Mouse (Mus musculus): ENCODE results near the gene Gramd4.
A peak's percentile ranks its signal among the peaks of the same experiment; 100 is the strongest.
"Not testable (repeated sequence)": the region's sequence is repeated elsewhere in the genome, so short reads cannot be mapped to it uniquely, and the experiment has no call there.

Gramd4 gene

DNA sequence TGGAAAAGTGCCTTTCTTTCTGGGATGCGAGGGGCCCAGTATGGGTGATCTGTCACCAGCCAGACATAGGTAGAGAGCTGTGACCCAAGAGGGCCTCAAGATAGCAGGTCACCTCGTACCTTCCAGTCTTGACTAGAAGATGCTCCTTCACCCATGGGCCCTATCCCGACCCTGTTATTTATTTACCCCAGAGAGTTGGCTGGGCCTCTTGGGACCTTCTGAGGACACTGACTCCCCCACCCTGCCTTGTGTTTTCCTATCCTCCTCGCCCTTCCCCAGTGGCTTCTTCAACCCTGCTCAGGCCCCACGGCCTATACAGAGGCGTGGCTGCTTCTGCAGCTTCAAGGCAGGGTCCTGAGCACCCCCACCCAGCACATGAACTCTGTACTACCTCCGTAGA, 61.7 kb downstream of the Gramd4 start:
- no peak for DNase-seq

DNA sequence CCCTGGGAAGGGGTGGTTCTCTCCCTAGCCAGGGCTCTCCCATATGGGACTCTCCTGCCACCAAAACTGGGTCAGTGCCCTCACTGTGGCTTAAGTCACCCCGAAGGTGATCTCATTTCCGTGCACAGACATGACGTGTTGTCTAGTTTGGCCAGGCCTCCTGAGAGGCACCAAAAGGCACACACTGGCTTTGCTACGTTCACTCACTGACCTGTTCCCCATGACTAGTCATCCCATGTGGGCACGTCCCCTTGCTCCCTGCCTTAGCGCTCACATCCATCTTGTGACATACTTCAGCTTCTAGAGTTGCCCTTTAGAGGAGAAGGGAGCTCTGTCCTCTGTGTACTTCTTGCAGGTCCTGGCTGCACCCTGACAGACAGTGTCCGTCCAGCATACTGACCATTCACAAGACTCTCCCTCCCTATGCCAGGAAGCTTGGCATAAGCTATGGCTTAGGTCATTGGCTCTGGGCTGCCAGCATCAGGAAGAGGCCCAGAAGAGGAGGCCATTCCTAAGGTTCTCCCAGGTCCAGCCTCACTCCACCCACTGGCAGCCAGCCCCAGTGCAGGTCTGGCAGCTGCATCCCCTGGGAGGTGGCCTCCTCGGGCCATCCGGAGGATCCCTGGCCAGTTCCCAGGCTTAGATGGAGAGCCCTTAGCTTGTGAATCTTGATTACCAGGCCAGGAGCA, 64.9 kb downstream of the Gramd4 start:
- no peak for DNase-seq

DNA sequence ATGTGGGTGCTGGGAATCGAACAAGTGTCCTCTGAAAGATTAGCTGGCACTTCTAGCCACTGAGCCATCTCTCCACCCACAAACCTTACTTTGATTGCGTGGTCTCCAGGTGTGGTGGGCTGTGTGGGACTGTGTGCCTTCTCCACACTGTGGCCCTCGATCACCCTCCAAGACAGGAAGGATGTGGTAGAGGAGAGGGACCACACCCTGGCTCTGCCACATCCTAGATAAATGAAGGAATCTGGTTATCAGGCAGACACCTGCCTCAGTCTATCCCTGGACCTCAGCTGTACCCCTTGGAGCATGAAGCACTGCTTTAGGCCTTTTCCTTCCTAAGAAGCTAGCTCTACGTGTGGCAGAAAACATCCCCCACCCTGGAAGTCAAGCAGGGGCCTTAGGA, 65.9 kb downstream of the Gramd4 start:
- DNase-seq, result no peak

DNA sequence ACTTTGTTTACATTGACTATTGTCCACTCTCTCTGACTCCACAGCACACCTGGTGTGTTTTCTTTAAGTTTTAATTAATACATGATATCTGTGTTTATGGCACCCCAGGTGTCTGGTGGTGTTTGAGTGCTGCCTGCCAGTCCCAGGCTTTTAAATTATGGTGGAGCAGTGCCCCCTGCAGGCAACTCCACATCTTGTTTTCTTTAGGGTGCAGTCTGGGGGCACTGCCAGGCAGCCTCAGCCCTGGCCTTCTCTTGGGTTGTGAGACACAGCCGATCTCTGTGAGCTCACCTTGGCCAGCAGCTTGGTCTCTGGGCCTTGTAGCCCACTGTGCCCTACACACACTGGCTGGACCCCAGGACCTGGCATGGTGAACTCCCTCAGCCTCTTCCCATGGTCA, 66.9 kb downstream of the Gramd4 start:
- DNase-seq, result no peak

DNA sequence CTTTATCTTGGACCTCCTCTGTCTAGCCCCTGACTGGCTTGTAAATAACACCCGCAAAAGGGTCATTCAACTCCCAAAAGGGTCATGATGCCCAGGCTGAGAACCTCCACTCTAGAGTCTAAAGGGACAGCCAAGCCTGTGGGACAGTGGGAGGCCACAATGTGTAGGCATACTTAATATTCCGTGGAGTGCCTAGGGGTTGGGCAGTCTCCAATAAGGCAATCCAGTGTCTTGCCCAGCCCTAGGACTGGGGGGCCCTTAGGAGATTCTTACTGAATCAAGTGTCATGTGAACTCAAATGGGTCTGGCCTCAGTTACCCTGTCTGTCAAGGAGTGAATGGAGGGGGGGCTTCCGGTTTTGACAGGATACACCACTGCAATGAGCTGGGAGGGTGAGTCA, 71.5 kb downstream of the Gramd4 start:
- no peak for DNase-seq

DNA sequence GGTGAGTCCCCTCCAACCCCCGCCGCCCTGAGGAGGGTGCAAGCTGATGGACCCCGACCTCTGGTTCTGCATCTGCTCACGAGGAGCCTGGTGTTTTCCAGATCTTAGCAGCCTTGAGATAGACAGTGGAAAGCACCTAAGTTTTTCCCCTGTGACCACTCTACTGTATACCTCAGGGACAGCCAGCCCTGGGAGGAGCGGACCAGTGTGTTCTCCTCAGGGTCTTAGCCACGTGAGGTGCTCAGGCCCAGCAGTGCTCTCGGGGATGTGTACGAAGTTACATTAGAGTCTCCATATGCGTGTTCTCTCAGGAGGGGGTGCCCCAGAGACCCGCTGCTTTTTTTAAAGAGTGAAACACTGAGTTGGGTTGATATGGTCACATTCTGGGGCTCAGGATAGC, 73.2 kb downstream of the Gramd4 start:
- DNase-seq, result no peak

- peak; percentile 81 for DNase-seq
These were observed 77.7 kb downstream of the Gramd4 start for GRCm38 (mm10) chr15:86134941-86135783.

- DNase-seq, result no peak
These were observed 80.1 kb downstream of the Gramd4 start for GRCm38 (mm10) chr15:86137638-86138037.

DNA sequence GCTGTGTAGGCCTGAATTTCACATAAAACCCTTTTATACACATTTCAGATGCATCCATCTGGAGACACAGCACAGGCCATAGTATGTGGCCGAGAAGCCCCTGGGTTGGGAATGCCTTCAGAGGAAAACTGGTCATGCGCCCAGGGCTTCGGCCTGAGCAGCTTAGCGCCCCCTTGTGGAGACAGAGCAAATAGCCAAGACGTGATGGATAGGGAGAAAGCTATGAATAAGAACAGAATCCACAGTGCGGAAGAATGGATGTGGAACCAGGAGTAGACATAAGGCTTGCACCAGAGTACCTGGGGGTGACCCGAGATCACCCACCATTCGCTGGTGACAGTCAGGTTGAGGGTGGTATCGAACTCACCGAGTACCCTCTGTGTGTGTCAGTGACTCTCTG, 82.8 kb downstream of the Gramd4 start:
- DNase-seq, result peak; percentile 43

DNA sequence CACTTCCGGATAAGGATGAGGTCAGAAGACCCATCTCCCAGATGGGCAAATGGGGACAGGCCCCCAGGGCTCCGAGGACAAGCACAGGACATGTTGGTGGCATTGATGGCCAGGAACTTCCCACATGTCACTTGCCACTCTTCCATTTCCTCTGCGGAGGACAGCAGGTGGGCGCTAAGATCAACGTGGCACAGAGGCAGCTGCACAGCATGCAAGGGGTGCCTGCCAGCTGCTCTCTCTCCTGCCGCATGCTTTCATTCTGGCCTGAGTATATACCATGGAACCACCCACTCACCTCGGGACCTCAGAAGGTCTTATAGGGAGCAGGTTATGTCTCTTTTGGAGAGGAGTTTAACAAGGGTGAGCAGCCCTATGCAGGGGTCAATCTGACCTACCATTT, 87.1 kb downstream of the Gramd4 start:
- no peak for DNase-seq

GRCm38 (mm10) chr15:86145046-86145445, 87.6 kb downstream of the Gramd4 start:
- no peak for DNase-seq

- DNase-seq, result no peak
These were observed 89.4 kb downstream of the Gramd4 start for GRCm38 (mm10) chr15:86146922-86147321.

GRCm38 (mm10) chr15:86150593-86150992, 93.1 kb downstream of the Gramd4 start:
- no peak for DNase-seq

DNA sequence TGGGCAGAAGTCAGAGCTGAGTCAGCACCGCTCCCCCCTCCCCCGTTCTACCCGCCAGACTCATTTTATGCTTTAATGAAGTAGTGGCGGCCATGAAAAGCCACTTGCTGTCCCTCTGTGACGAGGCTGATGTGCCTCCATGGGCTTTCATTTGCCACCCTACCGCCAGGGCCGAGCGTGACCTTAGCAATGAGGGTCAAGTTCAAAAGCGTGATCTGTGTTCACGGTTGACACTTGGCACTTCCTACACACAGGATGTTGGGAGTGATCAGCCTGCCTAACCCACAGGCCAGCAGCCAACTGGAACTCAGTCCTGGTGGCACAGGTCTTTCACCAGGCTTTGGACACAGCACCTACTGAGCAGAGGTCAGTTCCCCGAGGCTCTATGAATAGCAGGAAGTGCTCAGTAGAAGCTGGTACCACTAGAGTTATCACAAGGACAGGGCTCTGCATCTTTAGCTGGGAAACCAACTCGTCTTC, 96.0 kb downstream of the Gramd4 start:
- no peak for DNase-seq

DNA sequence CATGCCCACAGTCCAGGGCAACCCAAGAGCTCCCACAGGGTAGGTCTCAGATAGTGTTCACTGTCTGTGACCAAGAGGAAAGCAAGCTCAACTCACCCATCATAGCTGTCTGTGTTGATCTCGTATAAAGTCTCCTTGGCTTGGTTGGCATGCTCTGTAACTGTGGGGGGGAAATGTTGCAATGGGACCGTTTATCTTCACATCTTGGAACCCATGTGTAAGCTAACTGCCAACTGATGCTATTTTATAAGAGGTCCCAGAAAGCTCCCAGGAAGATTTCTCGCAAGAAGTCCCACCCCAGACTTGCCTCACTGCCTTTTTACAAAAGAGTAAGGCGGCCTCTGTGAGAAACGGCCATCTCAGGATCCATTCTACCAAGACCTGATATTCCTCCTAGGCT, 99.0 kb downstream of the Gramd4 start:
- no peak for DNase-seq

- no peak for DNase-seq
These were observed 101.6 kb downstream of the Gramd4 start for GRCm38 (mm10) chr15:86159093-86159492.

DNA sequence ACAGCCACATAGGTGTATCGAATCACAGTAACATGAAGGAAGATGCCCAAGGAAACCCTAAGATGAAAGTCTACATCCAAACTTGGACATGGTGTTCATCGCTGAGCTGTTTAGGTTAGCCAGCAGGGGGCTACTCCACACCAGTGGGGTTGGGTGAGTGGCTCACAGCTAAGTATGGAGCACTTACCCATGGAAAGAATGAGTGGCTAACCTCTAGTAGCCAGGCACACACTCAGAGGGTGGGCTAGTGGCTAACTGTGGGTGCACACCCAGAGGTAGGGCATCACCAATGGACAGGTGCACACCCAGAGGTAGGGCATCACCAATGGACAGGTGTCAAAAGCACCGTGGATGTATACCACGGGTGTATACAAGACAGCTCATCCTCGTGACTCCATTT, 102.2 kb downstream of the Gramd4 start:
- no peak for DNase-seq

DNA sequence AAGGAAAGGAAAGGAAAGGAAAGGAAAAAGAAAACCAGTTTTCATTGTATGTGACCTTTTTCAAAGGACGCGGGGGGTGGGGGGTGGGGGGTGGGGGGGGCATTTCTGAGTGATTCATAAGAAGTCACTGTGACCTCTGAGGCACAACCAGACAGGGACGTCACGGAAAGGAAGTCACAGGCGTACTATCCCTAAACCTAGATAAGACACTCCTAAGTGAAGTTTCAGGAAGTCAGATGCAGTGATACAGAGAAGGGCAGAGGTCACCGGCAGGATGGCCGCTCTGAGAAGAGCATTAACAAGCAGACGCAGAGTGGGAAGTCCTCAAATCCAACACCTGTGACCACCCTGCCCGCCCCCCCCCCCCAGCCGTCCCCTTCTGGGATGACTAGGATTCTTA, 103.4 kb downstream of the Gramd4 start:
- no peak for DNase-seq

DNA sequence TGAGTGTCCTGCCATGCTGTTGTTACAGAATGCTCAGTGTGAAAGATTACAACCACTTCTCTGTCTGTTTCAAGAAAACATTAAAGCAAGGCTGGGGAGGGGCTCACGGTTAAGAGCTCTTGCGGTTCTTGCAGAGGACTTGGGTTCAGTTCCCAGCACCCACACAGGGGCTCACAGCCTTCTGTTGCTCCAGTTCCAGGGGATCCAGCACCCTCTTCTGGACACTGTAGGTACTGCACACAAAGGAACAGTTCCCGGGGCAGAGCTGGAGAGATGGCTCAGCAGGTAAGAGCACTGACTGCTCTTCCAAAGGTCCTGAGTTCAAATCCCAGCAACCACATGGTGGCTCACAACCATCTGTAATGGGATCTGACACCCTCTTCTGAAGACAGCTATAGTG, 104.3 kb downstream of the Gramd4 start:
- DNase-seq, result not testable (repeated sequence)

- DNase-seq, result no peak
These were observed 107.3 kb downstream of the Gramd4 start for GRCm38 (mm10) chr15:86164718-86165345.

DNA sequence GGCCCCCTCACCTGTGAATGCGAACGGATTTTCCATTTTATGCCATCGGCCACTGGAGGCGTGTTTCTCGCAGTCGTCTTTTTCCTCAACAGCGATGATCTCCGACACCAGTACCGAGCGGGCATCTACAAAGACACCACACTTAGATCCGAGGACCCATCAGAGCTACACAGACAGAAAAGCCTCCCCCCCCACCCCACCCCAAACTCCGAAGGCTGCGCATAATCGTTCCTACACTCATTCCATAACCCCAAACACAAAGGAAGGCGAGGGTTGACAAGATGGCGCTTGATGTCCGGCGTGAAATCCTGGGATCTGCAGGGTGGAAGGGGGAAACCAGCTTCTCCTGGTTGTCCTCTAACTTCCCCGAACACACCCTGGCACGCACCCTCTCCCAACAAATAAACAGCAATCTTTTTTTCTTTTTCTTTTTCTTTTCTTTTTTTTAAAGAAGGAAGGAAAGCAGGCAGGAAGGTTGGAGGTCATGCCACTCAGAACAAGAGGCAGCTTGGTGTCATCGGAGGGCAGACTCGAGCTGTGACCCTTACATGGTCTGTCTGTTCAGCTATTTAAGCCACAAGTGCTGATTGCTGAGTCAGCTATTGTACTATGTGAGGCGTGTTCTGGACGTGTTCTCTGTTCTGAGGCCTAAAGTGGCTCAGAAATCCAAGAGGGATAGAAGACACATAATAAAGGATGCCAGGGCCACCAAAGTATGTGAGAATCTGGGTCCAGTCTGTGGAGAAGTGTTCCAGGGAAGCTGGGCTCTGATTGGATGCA, 108.5 kb downstream of the Gramd4 start:
- no peak for DNase-seq

DNA sequence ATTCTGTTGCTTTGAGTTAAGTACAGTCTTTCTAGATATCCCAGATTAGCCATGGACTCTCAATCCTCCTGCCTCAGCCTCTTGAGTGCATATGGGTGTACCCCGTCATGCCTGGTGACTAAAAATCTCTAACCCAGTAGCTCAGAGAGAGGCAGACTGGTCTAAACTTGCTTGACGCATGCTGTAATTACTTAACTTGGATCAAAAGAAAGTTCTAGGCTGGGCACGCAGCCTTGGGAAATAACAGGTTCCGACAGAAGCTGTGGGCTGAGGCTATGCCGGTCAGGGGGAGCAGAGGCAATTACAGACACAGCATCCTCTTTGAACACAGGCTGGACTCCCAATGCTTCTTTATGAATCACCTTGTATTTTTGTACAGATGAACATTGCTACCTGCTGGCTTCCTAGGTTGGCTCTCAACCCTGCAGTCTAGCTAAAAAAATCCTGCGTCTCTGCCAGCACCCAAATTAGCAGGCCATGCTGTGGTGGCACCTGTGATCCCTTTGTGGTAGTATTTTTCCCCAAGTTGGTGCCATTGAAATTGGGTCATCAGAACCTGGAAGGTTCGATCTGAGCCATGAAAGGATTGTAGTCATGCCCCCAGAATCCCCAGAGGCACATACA, 109.6 kb downstream of the Gramd4 start:
- no peak for DNase-seq
